9 mouse cellular contexts compared by ENCODE assay signal in the genomic region with DNA sequence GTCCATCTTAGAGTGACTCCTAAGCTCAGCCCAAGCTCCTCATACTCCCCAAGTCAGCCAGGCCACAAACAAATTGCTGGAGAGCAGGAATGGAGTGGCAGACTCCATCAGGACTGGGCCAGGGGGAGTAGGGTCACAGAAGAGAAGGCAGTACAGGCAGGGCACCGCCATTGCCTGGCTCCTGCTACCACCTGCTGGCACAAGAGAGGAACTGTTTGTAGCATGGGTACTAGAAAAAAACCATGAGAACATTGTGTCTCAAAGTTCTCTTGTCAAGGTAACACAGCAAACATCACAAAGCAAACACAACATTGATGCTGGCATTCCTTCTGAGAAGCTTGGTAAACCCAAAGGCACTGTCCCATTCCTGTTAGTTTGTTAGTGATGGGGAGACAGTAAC. TPM values are rescaled to one million over a fixed set of nuclear protein-coding genes. Genes with fewer than 3 reads are reported as not detected.
DNase-seq lines count a peak whose midpoint lies in the region; ATAC-seq and TF ChIP-seq lines count a peak whose summit lies in the region.
"Had no signal": no experiment of that assay in that cellular context is flagged by ENCODE, and none has a peak within 500 bp of the region (broad histone marks: within the 10 kb centered on the region; RNA-seq: fewer than 3 reads in every experiment).

No protein-coding gene starts in this region.

- in situ Hi-C loops in CH12.LX (cut with MboI; ENCODE audit: low pct_ligation_motif_present, low pct_unique_long_range_greater_than_20kb, low sequenced_read_pairs), result loop anchor here (25.0 kb wide), 1 partner anchor 327 kb away; a partner anchor contains a TSS

- H3K79me2 ChIP-seq in CH12.LX (replicated peaks; ENCODE audit: control insufficient read depth, extremely low read depth, insufficient read depth, poor library complexity, severe bottlenecking), result peaks cover 15% of the 10 kb centered on the region

- peak; percentile 96 for ATAC-seq in granulocyte monocyte progenitor cell, adult 5-6 weeks (replicated peaks; ENCODE audit: poor library complexity, severe bottlenecking)

- DNase-seq in B cell, adult 2 months, result peak; percentile 48 to 56
- DNase-seq in CH12.LX (ENCODE audit: extremely low read depth), result peak; percentile 77
- DNase-seq in cerebellum, adult 18-20 months, result peak; percentile 32
- peak; percentile 23 to 65 for DNase-seq in kidney, postnatal 36 days
- DNase-seq in mesoderm, embryonic 11.5 days (ENCODE audit: low read depth, low spot score), result peak; percentile 50
- peak; percentile 64 for DNase-seq in splenic B cell, adult 2 months (ENCODE audit: low read depth, low spot score)

- peaks cover 0 to 24% of the 10 kb centered on the region in 2 experiments for H3K36me3 ChIP-seq in CH12.LX (replicated peaks in 1 of 2; ENCODE audit: control insufficient read depth in 1 of 2, insufficient read depth in 1 of 2, low read length in 1 of 2)
- no peaks in the 10 kb centered on the region; the same call in 1 of the 2 replicates for H3K36me3 ChIP-seq in splenic B cell, adult 2 months (ENCODE audit: control insufficient read depth, insufficient read depth, low read length, poor library complexity, severe bottlenecking)
- H3K36me3 ChIP-seq: heart, embryonic 15.5 days; stomach, embryonic 15.5 days had no signal

- no peak for TF ChIP-seq POLR2A in CH12.LX (IDR thresholded peaks at IDR 0.05; ENCODE audit: low read depth, low read length)

- no peak for TF ChIP-seq EP300 in CH12.LX (IDR thresholded peaks at IDR 0.05; ENCODE audit: low read length)

- peak; percentile 99 for TF ChIP-seq RAD21 in CH12.LX (IDR thresholded peaks at IDR 0.05; ENCODE audit: low read depth, low read length)

- H3K27ac ChIP-seq in CH12.LX (ENCODE audit: insufficient read depth, low read depth), result peak overlapping the region; percentile 91
- H3K27ac ChIP-seq: heart, embryonic 15.5 days; stomach, embryonic 15.5 days had no signal

- H3K4me3 ChIP-seq in CH12.LX (replicated peaks in 1 of 3; ENCODE audit: low read depth in 2 of 3, low read length in 2 of 3, poor library complexity in 1 of 3), result no peak overlapping the region
- H3K4me3 ChIP-seq: heart, embryonic 15.5 days; stomach, embryonic 15.5 days had no signal

- 0 out of 2 replicates have a peak overlapping the region, but pooled peaks have one; percentile 22 for H3K9ac ChIP-seq in CH12.LX (ENCODE audit: insufficient read depth, low read depth)
- H3K9ac ChIP-seq: heart, embryonic 15.5 days; stomach, embryonic 15.5 days had no signal

- H3K4me2 ChIP-seq in CH12.LX (ENCODE audit: insufficient read depth, low read depth, poor library complexity, severe bottlenecking), result peak overlapping the region; percentile 49; the same call in 1 of the 2 replicates
- H3K4me2 ChIP-seq: heart, embryonic 15.5 days; stomach, embryonic 15.5 days had no signal

- H3K4me1 ChIP-seq in CH12.LX (ENCODE audit: control insufficient read depth in 1 of 2, insufficient read depth in 2 of 2), result peaks cover 30 to 89% of the 10 kb centered on the region in 2 experiments
- H3K4me1 ChIP-seq: heart, embryonic 15.5 days; stomach, embryonic 15.5 days had no signal

- dilution Hi-C loops in CH12.LX (cut with MboI; ENCODE audit: extremely low pct_ligation_motif_present, extremely low pct_unique_long_range_greater_than_20kb, low sequenced_read_pairs), result no loop called here

- H3K9me3 ChIP-seq in CH12.LX (replicated peaks; ENCODE audit: low read length), result no peaks in the 10 kb centered on the region
- H3K9me3 ChIP-seq: heart, embryonic 15.5 days; stomach, embryonic 15.5 days had no signal

- TF ChIP-seq CTCF in CH12.LX (conservative IDR thresholded peaks at IDR 0.05 in 1 of 2, IDR thresholded peaks at IDR 0.05 in 1 of 2; ENCODE audit: low read depth in 2 of 2, low read length in 2 of 2), result peak; percentile 85 to 96

- H3K27me3 ChIP-seq in CH12.LX (replicated peaks), result no peaks in the 10 kb centered on the region
- H3K27me3 ChIP-seq in splenic B cell, adult 2 months (ENCODE audit: control insufficient read depth, insufficient read depth, low read length, poor library complexity, severe bottlenecking), result no peaks in the 10 kb centered on the region
- H3K27me3 ChIP-seq: heart, embryonic 15.5 days; stomach, embryonic 15.5 days had no signal

TF ChIP-seq in CH12.LX, 34 proteins besides CTCF, POLR2A, EP300 and RAD21:
- TF ChIP-seq IRF4 (IDR thresholded peaks at IDR 0.05; ENCODE audit: low read depth, low read length) (no peak; the same call in 1 of the 2 replicates), POLR2AphosphoS2 (IDR thresholded peaks at IDR 0.05; ENCODE audit: low read depth, low read length) (no peak), NRF1 (IDR thresholded peaks at IDR 0.05; ENCODE audit: low read depth, low read length) (no peak), USF2 (conservative IDR thresholded peaks at IDR 0.05; ENCODE audit: low read depth, low read length) (no peak), SMC3 (IDR thresholded peaks at IDR 0.05; ENCODE audit: low read depth, low read length) (peak; percentile 88), BHLHE40 (IDR thresholded peaks at IDR 0.05; ENCODE audit: low read depth, low read length) (no peak), JUN (IDR thresholded peaks at IDR 0.05; ENCODE audit: insufficient read depth, low read depth, low read length) (no peak), KAT2A (IDR thresholded peaks at IDR 0.05; ENCODE audit: insufficient replicate concordance, low read length) (no peak), SIN3A (IDR thresholded peaks at IDR 0.05; ENCODE audit: low read length) (no peak; the same call in 1 of the 2 replicates), TCF12 (IDR thresholded peaks at IDR 0.05; ENCODE audit: low read depth, low read length) (peak; percentile 42; the same call in 1 of the 2 replicates), MAX (IDR thresholded peaks at IDR 0.05; ENCODE audit: low read length) (no peak), ELF1 (IDR thresholded peaks at IDR 0.05; ENCODE audit: low read depth, low read length) (no peak), NELFE (IDR thresholded peaks at IDR 0.05; ENCODE audit: low read depth, low read length) (peak; percentile 43; the same call in 1 of the 2 replicates), USF1 (IDR thresholded peaks at IDR 0.05; ENCODE audit: low read depth, low read length) (no peak), ETS1 (conservative IDR thresholded peaks at IDR 0.05; ENCODE audit: low read depth, low read length) (no peak), HCFC1 (IDR thresholded peaks at IDR 0.05; ENCODE audit: low read depth, low read length) (no peak), UBTF (IDR thresholded peaks at IDR 0.05; ENCODE audit: low read depth, low read length) (no peak), CHD1 (IDR thresholded peaks at IDR 0.05; ENCODE audit: low read depth, low read length) (no peak), ZKSCAN1 (IDR thresholded peaks at IDR 0.05; ENCODE audit: borderline replicate concordance, low read depth, low read length) (no peak), RCOR1 (conservative IDR thresholded peaks at IDR 0.05; ENCODE audit: low read depth, low read length) (no peak), MEF2A (IDR thresholded peaks at IDR 0.05; ENCODE audit: borderline replicate concordance, low read depth, low read length) (0 out of 2 replicates have a peak, but pooled peaks have one; percentile 34), ZC3H11A (IDR thresholded peaks at IDR 0.05; ENCODE audit: low read depth, low read length) (no peak), ZNF384 (IDR thresholded peaks at IDR 0.05; ENCODE audit: low read depth, low read length) (peak; percentile 85), GABPA (IDR thresholded peaks at IDR 0.05; ENCODE audit: insufficient replicate concordance, low read depth, low read length) (no peak), ZMIZ1 (IDR thresholded peaks at IDR 0.05; ENCODE audit: low read depth, low read length) (no peak), MAZ (IDR thresholded peaks at IDR 0.05; ENCODE audit: low read depth, low read length) (no peak), JUND (conservative IDR thresholded peaks at IDR 0.05; ENCODE audit: low read depth, low read length) (no peak), MYC (IDR thresholded peaks at IDR 0.05; ENCODE audit: low read depth, low read length) (peak; percentile 86), PAX5 (IDR thresholded peaks at IDR 0.05; ENCODE audit: low read length) (no peak), TBP (conservative IDR thresholded peaks at IDR 0.05; ENCODE audit: low read depth, low read length) (no peak), MAFK (IDR thresholded peaks at IDR 0.05; ENCODE audit: insufficient replicate concordance, low read length) (no peak), E2F4 (IDR thresholded peaks at IDR 0.05; ENCODE audit: insufficient replicate concordance, low read depth, low read length) (no peak), CHD2 (IDR thresholded peaks at IDR 0.05; ENCODE audit: low read length) (no peak), MXI1 (IDR thresholded peaks at IDR 0.05; ENCODE audit: low read depth, low read length) (no peak)

RNA-seq across cellular contexts. Expression of a gene that starts 20.0 kb away (rescaled TPM):
- 38.5 and 47.3 TPM in 2 replicates for total RNA-seq in CH12.LX (2012; rRNA removed)
- 70.5 and 76.5 TPM in 2 replicates for total RNA-seq in CH12.LX (2014; rRNA removed)
- polyA plus RNA-seq in CH12.LX (2012; ENCODE audit: insufficient read length, low read depth), result 51.2 and 55.2 TPM in 2 replicates
- 27.8 and 45.8 TPM in 2 replicates for total RNA-seq in granulocyte monocyte progenitor cell, adult 5-6 weeks (2014; fragmentation: Nextera tagmentation)
- total RNA-seq in granulocyte monocyte progenitor cell, adult 5-6 weeks (2017), result 33.5 and 36.5 TPM in 2 replicates

RNA-seq across cellular contexts. Expression of a gene that starts 20.2 kb away (rescaled TPM):
- total RNA-seq in CH12.LX (2012; rRNA removed) (3.8 and 5.0 TPM in 2 replicates), CH12.LX (2014; rRNA removed) (3.5 and 3.6 TPM in 2 replicates)
- 3.1 and 3.5 TPM in 2 replicates for polyA plus RNA-seq in CH12.LX (2012; ENCODE audit: insufficient read length, low read depth)
- total RNA-seq in granulocyte monocyte progenitor cell, adult 5-6 weeks (2014; fragmentation: Nextera tagmentation), result not detected in 2 replicates
- 0.26 TPM in 1 of 2 replicates, not detected in the other for total RNA-seq in granulocyte monocyte progenitor cell, adult 5-6 weeks (2017)
